Mouse (Mus musculus) Patski (cell line): ENCODE measurements at regions not wholly inside any gene's neighbourhood (a gene's known extent, or its start where the extent isn't known, plus 50 kb on each side); places are given as distances from the start of the nearest gene placed in this dataset.

Experiments
- ATAC-seq: fragments of 100-300 bp; one replicate; pipeline ENCODE4 v1.8.0; 2021
- CTCF ChIA-PET: fragments of 350-600 bp; sonication (Branson Sonifier 250); formaldehyde crosslinking; loops from one replicate; lab custom pipeline; 2022; ENCODE audit warnings: inconsistent platforms; lab: Charles Lee
- POLR2A ChIA-PET: fragments of 350-600 bp; sonication (Branson Sonifier 250); formaldehyde crosslinking; loops from one replicate; lab custom pipeline; 2022; ENCODE audit warnings: antibody characterized with exemption, inconsistent platforms; lab: Charles Lee
- DNase-seq: peaks from one replicate; pipeline ENCODE4 v3.0.0-alpha.2; 2011; ENCODE audit warnings: low read depth, low spot score
- H3K27me3 ChIP-seq: fragments of 371-371 bp; one replicate; pipeline ENCODE4 v1.5.1; 2021
- CTCF ChIP-seq: fragments of 100-300 bp; IDR thresholded peaks from one replicate; pipeline ENCODE4 v1.5.1; 2021
- in situ Hi-C: fragments of 300-500 bp; cut with MboI; formaldehyde crosslinking; loops from 3 replicates; pipeline ENCODE4 v1.11.1; 2018; ENCODE audit warnings: low pct_unique_long_range_greater_than_20kb, mixed read lengths

DNA sequence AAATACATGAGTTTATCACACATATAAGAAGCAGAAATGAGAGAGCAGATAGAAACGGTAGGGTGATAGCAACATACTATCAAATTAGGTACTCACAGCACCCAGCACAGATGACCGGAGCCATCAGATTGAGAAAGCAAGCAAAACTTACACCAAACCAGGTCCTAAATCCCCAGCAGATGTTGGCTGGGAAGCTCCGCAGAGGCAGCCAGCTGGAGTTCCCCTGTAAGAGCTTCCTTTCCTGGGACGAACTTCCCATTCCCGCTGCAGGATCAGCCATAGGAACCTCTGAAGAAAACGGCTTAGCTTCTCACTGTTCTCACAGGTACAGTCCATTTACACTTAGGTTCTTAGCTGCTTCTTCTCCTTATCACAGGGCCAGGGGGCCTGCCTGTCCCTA is 625.9 kb upstream of the Adamts9 start:
- CTCF ChIA-PET, result no interaction called here
- in situ Hi-C loops, result no loop called here
- TF ChIP-seq CTCF, result no peak
- H3K27me3 ChIP-seq, result no peaks in the 10 kb centered on the region
- DNase-seq (no peak), ATAC-seq (no peak)
- POLR2A ChIA-PET, result no interaction called here

DNA sequence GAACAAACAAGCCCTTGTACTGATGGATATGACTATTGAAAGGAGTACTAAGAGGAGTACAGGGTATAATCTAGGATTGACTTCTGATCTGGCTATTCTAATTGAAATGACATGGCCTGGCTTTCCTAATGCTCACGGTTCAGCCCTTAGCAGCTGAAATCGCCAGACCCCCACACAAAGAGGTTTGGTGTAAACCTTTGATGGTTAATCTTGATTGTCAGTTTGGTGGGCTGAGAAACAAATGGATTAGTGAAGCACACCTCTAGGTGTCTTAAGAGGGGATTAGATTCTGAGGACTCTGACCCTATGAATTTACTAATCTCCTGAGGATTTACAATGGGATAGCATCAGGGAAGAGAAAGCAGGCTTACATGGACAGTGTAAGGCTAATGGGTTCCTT is 623.4 kb upstream of the Adamts9 start:
- no peak for ATAC-seq
- no peak for TF ChIP-seq CTCF
- no peaks in the 10 kb centered on the region for H3K27me3 ChIP-seq
- ChIA-PET POLR2A (no interaction called here), CTCF (no interaction called here)
- no peak for DNase-seq
- in situ Hi-C loops, result no loop called here

DNA sequence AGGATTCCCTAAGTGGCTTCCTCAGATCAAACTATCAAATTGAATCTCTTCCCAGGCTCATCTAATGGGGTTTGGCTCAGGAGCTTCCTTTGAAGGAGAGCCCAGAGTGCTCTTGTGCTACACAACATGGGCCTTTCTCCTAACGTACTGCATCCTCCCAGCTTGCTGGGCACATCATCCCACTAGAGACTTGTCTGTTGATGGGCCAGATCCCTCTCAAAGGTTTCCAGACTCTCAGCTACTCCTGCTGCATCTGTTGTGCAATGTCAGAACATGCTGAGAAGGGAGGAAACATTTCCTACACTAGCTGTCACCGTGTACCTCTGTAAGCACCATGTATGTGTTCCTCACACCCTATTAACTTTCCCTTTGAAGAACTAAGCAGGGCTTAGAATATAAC is 605.0 kb upstream of the Adamts9 start:
- no peaks in the 10 kb centered on the region for H3K27me3 ChIP-seq
- ChIA-PET CTCF (no interaction called here), POLR2A (no interaction called here)
- ATAC-seq (no peak), DNase-seq (no peak)
- in situ Hi-C loops, result loop anchor here (10.0 kb wide), 1 partner anchor 774 kb away; no protein-coding TSS in a partner anchor
- no peak for TF ChIP-seq CTCF

- CTCF ChIA-PET, result interaction anchor here (1.1 to 2.1 kb wide), 2 partner anchors 757 to 760 kb away, joined by 4 to 8 read pairs; no protein-coding TSS in a partner anchor
- ATAC-seq (no peak), DNase-seq (no peak)
- POLR2A ChIA-PET, result no interaction called here
- TF ChIP-seq CTCF, result no peak
- no peaks in the 10 kb centered on the region for H3K27me3 ChIP-seq
- in situ Hi-C loops, result loop anchor here (10.0 kb wide), 1 partner anchor 769 kb away; no protein-coding TSS in a partner anchor
These were observed 601.0 kb upstream of the Adamts9 start for GRCm38 (mm10) chr6:93544246-93544645.

- ChIA-PET POLR2A (interaction anchor here (0.6 kb wide), 1 partner anchor 28 kb away, joined by 5 read pairs; no protein-coding TSS in a partner anchor), CTCF (interaction anchor here (0.9 to 2.1 kb wide), 3 partner anchors 69 to 759 kb away, joined by 3 to 8 read pairs (median 4); no protein-coding TSS in a partner anchor)
- H3K27me3 ChIP-seq, result no peaks in the 10 kb centered on the region
- no peak for ATAC-seq
- peak; percentile 63 for TF ChIP-seq CTCF
- no peak for DNase-seq
- in situ Hi-C loops, result loop anchor here (10.0 kb wide), 1 partner anchor 769 kb away; no protein-coding TSS in a partner anchor
These were observed 600.2 kb upstream of the Adamts9 start for GRCm38 (mm10) chr6:93543354-93544129.

DNA sequence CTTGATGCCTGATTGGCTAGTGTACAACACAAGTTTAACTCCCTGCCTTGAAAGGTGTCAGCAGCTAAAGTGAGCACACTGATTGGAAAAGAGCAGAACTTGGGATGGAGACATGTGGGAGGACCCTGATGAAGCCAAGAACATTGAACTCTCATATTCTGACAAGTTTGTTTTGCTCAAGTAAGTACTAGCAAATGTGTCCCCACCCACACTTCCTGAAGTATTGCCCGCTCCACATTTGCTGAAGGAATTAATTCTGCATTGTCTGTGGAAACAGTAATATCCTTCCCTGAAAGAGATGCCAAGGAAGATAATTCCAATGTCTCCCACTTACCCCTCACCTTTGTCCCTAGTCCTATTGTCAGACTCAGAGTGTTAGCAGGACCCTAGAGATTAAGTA is 596.3 kb upstream of the Adamts9 start:
- DNase-seq, result no peak
- no peaks in the 10 kb centered on the region for H3K27me3 ChIP-seq
- ATAC-seq, result no peak
- in situ Hi-C loops, result no loop called here
- ChIA-PET CTCF (no interaction called here), POLR2A (no interaction called here)
- no peak for TF ChIP-seq CTCF

DNA sequence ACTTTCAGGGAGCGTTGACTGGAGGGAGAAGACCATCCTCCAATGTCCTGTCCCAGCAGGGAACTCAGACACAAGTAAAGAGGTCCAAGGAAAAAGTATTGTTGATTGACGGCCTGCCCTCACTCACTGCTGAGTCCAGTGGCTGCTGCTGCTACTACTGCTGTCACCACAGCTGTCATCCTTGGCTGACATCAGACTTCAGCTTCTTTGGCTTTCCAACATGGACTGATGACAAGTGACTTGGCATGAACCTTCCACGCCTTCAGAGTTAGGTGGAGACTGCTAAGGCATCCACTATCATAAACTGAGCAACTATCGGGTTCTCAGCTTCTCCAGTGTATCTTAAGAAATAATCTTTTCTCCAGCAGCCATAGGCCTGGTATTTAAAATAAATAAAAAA is 595.9 kb upstream of the Adamts9 start:
- ChIA-PET CTCF (no interaction called here), POLR2A (no interaction called here)
- DNase-seq (no peak), ATAC-seq (no peak)
- in situ Hi-C loops, result no loop called here
- TF ChIP-seq CTCF, result no peak
- H3K27me3 ChIP-seq, result no peaks in the 10 kb centered on the region

DNA sequence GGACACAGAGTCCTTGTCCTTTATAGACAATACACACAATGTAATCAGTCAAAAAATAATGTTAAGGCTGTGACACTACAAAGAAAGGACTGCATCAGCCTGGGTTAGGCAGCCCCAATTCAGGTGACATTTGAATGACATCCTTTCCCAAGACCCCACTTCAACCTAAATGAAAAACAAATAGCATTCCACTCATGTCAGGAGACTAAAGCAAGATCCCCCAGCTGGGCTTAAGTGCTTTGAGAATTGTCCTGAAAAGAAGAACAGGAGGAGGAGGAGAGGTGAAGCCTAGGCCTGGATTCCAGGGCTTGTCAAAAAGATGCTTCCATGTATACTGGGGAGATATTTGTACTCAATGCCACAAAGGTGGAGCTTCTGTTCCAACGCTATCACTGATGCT is 594.7 kb upstream of the Adamts9 start:
- in situ Hi-C loops, result no loop called here
- no peak for TF ChIP-seq CTCF
- POLR2A ChIA-PET, result no interaction called here
- DNase-seq, result no peak
- CTCF ChIA-PET, result no interaction called here
- ATAC-seq, result no peak
- no peaks in the 10 kb centered on the region for H3K27me3 ChIP-seq

- in situ Hi-C loops, result no loop called here
- POLR2A ChIA-PET, result no interaction called here
- DNase-seq, result no peak
- H3K27me3 ChIP-seq, result no peaks in the 10 kb centered on the region
- no peak for TF ChIP-seq CTCF
- CTCF ChIA-PET, result no interaction called here
- no peak for ATAC-seq
These were observed 593.8 kb upstream of the Adamts9 start for GRCm38 (mm10) chr6:93537126-93537525.

- in situ Hi-C loops, result no loop called here
- no peak for TF ChIP-seq CTCF
- ChIA-PET CTCF (no interaction called here), POLR2A (no interaction called here)
- DNase-seq, result no peak
- H3K27me3 ChIP-seq, result no peaks in the 10 kb centered on the region
- no peak for ATAC-seq
These were observed 570.5 kb upstream of the Adamts9 start for GRCm38 (mm10) chr6:93513818-93514217.

DNA sequence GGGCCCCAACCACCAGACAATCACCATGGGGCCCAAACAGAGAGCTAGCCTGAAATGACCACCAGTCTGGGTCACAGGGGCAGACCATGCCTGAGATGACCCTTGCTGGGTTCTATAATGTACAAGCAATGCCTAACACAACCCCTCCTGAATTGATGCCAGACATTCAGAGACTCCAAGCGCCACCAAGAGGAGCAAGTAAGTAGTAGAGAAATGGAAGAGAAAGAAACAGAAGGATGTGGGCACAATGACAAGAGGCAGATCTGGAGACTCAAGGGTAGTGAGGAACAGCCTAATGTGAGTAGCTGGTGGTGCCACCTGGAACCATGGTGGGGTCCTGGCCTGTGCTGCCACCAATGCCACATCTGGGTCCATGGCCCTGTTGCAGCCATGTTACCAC is 566.6 kb upstream of the Adamts9 start:
- ChIA-PET CTCF (interaction anchor here (0.9 to 1.9 kb wide), 3 partner anchors 10 to 725 kb away, joined by 3 to 7 read pairs (median 4); no protein-coding TSS in a partner anchor), POLR2A (no interaction called here)
- no peaks in the 10 kb centered on the region for H3K27me3 ChIP-seq
- peak; percentile 50 for TF ChIP-seq CTCF
- DNase-seq, result no peak
- no peak for ATAC-seq
- in situ Hi-C loops, result no loop called here
